Mouse (Mus musculus) bone marrow, adult 2 months (tissue): ENCODE results near the gene Dmgdh.

Experiments used
- CTCF ChIP-seq: fragments of 200-500 bp; IDR thresholded peaks from 2 replicates; pipeline ENCODE4 v1.5.1; 2011; ENCODE audit warnings: low read length, control low read depth; ENCODE audit not compliant: control insufficient read depth, insufficient read depth
- POLR2A ChIP-seq: fragments of 200-500 bp; IDR thresholded peaks from 2 replicates; pipeline ENCODE4 v1.6.1; 2011; ENCODE audit warnings: low read depth, mild to moderate bottlenecking, control low read depth, low read length, borderline replicate concordance; ENCODE audit not compliant: control insufficient read depth

DNA sequence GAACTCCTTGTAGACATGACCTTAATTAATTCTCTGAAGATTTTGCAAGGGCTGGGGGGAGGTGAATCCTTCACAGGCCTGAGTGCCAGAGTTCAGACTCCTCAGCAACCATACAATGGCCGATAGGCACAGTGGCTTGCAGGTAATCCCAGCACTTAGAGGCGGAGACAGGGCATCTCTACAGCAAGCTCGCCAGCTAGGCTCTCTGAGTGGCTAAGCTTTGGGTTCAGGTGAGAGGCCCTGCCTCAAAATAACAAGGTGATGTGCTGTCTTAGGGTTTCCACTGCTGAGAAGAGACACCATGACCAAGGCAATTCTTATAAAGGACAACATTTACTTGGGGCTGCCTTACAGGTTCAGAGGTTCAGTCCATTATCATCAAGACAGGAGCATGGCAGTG, 39.6 kb downstream of the Dmgdh start:
- no peak for TF ChIP-seq POLR2A
- no peak for TF ChIP-seq CTCF
